Mouse (Mus musculus) embryo, embryonic 10 days (tissue): Measurements from ENCODE around the gene Pelo.

Source experiments
- DNase-seq: peaks from one replicate; pipeline ENCODE4 v3.0.0-alpha.2; 2015; ENCODE audit warnings: low spot score

Pelo gene

GRCm38 (mm10) chr13:115090069-115090976 lies at the start of gene Pelo:
TSS of gene Pelo (minus strand) at chr13:115090186.
- peak; percentile 93 for DNase-seq

GRCm38 (mm10) chr13:115138513-115138912 lies 48.5 kb upstream of the Pelo start:
- no peak for DNase-seq

- DNase-seq: no peak
Measured at GRCm38 (mm10) chr13:115136761-115137160, 46.8 kb upstream of the Pelo start.

GRCm38 (mm10) chr13:115132435-115132834 lies 42.4 kb upstream of the Pelo start:
- DNase-seq: peak; percentile 16

GRCm38 (mm10) chr13:115131381-115131780 lies 41.4 kb upstream of the Pelo start:
- DNase-seq: no peak

GRCm38 (mm10) chr13:115130035-115130434 lies 40.0 kb upstream of the Pelo start:
- no peak for DNase-seq

- DNase-seq: no peak
Measured at GRCm38 (mm10) chr13:115127826-115128225, 37.8 kb upstream of the Pelo start.

GRCm38 (mm10) chr13:115126534-115126933 lies 36.5 kb upstream of the Pelo start:
- no peak for DNase-seq

GRCm38 (mm10) chr13:115125130-115125529 lies 35.1 kb upstream of the Pelo start:
- no peak for DNase-seq

- no peak for DNase-seq
Measured at GRCm38 (mm10) chr13:115124521-115124920, 34.5 kb upstream of the Pelo start.

- DNase-seq: no peak
Measured at GRCm38 (mm10) chr13:115118756-115119155, 28.8 kb upstream of the Pelo start.

- DNase-seq: no peak
Measured at GRCm38 (mm10) chr13:115118195-115118594, 28.2 kb upstream of the Pelo start.

- no peak for DNase-seq
Measured at GRCm38 (mm10) chr13:115116930-115117621, 27.1 kb upstream of the Pelo start.

- no peak for DNase-seq
Measured at GRCm38 (mm10) chr13:115109628-115110027, 19.6 kb upstream of the Pelo start.

- DNase-seq: no peak
Measured at GRCm38 (mm10) chr13:115107436-115107835, 17.4 kb upstream of the Pelo start.

GRCm38 (mm10) chr13:115106183-115106582 lies 16.2 kb upstream of the Pelo start:
- DNase-seq: no peak

GRCm38 (mm10) chr13:115102754-115103153 lies 12.8 kb upstream of the Pelo start:
- no peak for DNase-seq

GRCm38 (mm10) chr13:115101355-115102191 lies 11.6 kb upstream of the Pelo start, which contains the start of the genes Gm49395 and Itga1:
TSS of gene Gm49395 (minus strand) at chr13:115101921.
TSS of gene Itga1 (minus strand) at chr13:115101964.
- peak; percentile 74 for DNase-seq

GRCm38 (mm10) chr13:115100381-115101177 lies 10.6 kb upstream of the Pelo start:
- no peak for DNase-seq

GRCm38 (mm10) chr13:115099381-115099780 lies 9.4 kb upstream of the Pelo start:
- no peak for DNase-seq

- no peak for DNase-seq
Measured at GRCm38 (mm10) chr13:115098227-115098626, 8.2 kb upstream of the Pelo start.
